Mouse (Mus musculus): ENCODE data around the gene Usp5.

DNA sequence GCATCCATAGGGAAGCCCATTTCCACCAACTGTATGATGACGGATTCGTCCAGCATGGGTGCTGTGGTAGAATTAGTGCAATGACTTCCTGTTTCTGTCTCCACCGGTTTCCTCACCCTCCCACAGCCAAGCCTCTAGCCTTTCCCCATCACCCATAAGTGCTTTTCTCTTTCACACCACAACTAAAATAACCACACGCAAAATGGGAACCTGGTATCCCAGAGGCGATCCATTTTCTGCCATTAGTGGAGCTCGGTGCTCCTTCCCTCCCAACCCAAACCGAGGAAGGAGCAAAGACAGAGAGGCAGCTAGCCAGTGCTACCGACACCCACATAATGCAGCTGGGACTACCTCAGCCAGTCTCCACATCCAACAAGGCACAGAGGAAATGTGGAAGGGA lies 11.3 kb downstream of the Usp5 start:
- TF ChIP-seq POLR2A (IDR thresholded peaks at IDR 0.05; ENCODE audit: borderline replicate concordance, extremely low read depth, low read depth, low read length) (no peak), CTCF (IDR thresholded peaks at IDR 0.05; ENCODE audit: insufficient read depth, low read length) (no peak)

Measured in lung, adult 2 months (tissue).